Mouse (Mus musculus) granulocyte monocyte progenitor cell, adult 5-6 weeks (primary cell): ENCODE data around the gene Evl. TPM values are rescaled to one million over a fixed set of nuclear protein-coding genes. Genes with fewer than 3 reads are reported as not detected.

Experiments used
- ATAC-seq: replicated peaks from 2 replicates; pipeline ENCODE4 v1.8.0; 2016; ENCODE audit warnings: mild to moderate bottlenecking, moderate TSS enrichment, inconsistent platforms; ENCODE audit not compliant: poor library complexity, severe bottlenecking
- total RNA-seq, 2 experiments: library from RNA; stranded (forward) in 1 of 2; stranded (reverse) in 1 of 2; fragments of 200-712, 200-1000 nt in 1 of 2; fragments of >200 nt in 1 of 2; fragmentation: Nextera tagmentation in 1 of 2; gene quantifications; 2 replicates each; pipeline ENCODE4 v1.2.3; 2014 to 2017

The Evl gene
- total RNA-seq, 2 experiments from 2014 or later: 39.1 to 57.0 TPM

DNA sequence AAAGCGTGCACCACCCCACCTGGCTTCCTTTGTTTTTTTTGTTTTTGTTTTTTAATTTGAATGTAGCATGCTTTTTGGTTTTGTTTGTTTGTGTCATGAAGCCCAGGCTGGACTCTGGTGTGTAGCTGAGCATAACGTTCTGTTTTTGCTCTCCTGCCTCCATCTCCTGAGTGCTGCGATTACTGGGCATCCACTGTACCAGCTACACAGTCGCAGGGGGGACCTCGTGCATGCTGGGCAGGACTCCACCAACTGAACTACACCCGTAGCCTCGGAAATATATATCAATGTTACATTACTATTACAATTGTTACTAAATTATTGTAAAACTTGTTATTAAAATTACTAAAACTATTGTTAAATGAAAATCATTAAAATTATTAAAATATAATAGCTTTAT, 183.3 kb downstream of the Evl start:
- ATAC-seq: no peak

Other genes with a start within 250 kb of the Evl start
- gene Hhipl1, start 248.4 kb upstream of the Evl start, total RNA-seq (2014; fragmentation: Nextera tagmentation): not detected in 2 replicates
- gene Hhipl1, start 248.4 kb upstream of the Evl start, total RNA-seq (2017): not detected in 2 replicates
- gene Cyp46a1, start 220.3 kb upstream of the Evl start, total RNA-seq (2014; fragmentation: Nextera tagmentation): not detected in 2 replicates
- not detected in 2 replicates for gene Cyp46a1, start 220.3 kb upstream of the Evl start, total RNA-seq (2017)
- gene Eml1, start 183.8 kb upstream of the Evl start, total RNA-seq (2014; fragmentation: Nextera tagmentation): not detected in 2 replicates
- not detected in 2 replicates for gene Eml1, start 183.8 kb upstream of the Evl start, total RNA-seq (2017)
- gene Degs2, start 147.6 kb downstream of the Evl start, total RNA-seq (2014; fragmentation: Nextera tagmentation): not detected in 2 replicates
- gene Degs2, start 147.6 kb downstream of the Evl start, total RNA-seq (2017): 1.3 and 2.3 TPM in 2 replicates
- gene Yy1, start 238.3 kb downstream of the Evl start, total RNA-seq (2014; fragmentation: Nextera tagmentation): 61.2 and 69.7 TPM in 2 replicates
- 54.0 and 54.6 TPM in 2 replicates for gene Yy1, start 238.3 kb downstream of the Evl start, total RNA-seq (2017)